Mouse (Mus musculus): ENCODE results near the gene Wipf2.

Gene Wipf2

DNA sequence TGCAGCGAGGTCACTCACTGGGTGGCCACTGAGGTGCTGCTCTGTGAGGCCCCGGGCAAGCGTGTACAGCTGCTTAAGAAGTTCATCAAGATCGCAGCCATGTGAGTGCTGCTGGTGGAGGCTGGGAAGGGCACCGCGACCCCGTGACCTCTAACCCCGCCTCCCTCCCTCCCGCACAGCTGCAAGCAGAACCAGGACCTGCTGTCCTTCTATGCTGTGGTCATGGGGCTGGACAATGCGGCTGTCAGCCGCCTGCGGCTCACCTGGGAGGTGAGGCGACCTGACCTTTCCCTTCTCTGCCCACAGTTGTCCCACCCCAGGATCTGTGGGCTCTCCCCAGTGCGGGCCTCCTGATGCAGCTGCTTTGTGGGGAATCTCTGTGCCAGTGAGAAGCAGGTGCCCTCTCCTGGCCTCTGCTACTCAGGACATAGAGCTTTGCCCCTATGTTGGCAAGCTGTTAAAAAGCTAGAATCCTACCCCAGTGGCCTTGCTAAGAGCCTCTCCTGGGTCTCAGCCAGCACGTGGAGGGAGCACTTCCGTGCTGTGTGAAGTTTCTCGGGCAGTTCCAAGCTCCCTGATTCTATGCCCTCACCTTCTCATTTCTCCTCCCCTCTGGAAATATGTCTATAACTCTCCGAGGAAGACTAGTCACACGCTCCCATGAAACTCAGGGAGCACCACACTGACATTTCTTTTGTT is 14.1 kb upstream of the Wipf2 start:
- in situ Hi-C loops (cut with MboI; ENCODE audit: low pct_unique_long_range_greater_than_20kb in 1 of 2, low sequenced_read_pairs in 2 of 2, unreplicated experiment in 1 of 2) = no loop called here

DNA sequence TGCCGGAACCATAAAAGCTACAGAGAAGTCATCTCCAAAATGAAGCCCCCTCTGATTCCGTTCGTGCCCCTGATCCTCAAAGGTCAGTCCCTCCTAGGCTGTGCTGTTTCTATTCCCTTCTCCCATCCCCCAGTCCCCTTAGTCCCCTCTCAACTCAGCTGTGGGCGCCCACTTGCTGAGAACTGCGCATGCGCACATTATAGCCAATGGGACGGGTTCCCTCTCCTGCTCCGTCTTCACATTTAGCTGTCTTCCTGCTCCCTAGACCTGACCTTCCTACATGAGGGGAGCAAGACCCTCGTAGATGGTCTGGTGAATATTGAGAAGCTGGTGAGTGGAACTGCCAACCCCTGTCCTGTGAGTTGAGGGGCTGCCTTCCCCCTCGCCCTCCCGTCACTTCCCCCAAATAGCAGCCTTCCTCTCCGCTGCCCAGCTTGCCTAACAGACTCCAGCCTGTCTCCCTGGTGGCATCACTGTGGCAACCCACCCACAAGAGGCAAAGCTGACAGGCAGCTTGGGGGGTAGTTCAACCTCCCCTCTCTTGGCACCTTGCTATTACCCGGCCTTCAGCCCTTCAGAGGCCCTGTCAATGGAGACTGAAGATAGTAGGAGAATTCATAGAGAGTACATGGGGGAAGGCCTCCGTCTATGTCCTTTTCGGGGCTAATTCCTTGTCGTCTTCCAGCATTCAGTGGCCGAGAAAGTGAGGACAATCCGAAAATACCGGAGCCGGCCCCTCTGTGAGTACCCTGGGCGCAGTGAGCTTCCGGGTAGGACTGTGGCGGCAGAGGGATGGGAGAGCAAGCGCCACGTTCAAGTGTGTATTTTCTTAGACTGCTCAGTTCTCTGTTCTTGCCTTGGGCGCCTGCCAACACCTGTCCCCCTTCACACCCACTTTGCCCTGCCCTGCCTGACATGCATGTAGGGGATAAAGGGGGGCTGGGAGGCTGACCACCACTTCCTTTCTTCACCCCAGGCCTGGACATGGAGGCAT is 13.0 kb upstream of the Wipf2 start:
- in situ Hi-C loops (cut with MboI; ENCODE audit: low pct_unique_long_range_greater_than_20kb in 1 of 2, low sequenced_read_pairs in 2 of 2, unreplicated experiment in 1 of 2) = no loop called here

DNA sequence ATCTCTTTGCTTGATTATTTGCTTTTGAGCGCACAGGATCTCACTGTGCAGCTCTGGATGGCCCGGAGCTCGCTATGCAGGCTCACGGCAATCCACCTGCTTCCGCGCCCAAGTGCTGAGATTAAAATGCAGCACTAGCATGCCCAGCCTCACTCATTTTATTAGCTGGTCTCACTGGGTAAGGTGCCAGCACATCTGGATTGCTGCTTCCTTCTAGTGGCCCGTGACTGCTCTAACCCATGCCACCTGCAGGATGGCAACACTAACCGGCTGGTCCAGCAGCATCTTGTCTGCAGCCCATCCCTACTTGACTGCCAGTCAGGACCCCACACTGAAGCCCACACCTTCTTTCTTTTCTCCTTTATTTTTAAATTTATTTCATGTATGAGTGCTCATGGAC is 9.3 kb upstream of the Wipf2 start:
- in situ Hi-C loops (cut with MboI; ENCODE audit: low pct_unique_long_range_greater_than_20kb in 1 of 2, low sequenced_read_pairs in 2 of 2, unreplicated experiment in 1 of 2) = no loop called here

DNA sequence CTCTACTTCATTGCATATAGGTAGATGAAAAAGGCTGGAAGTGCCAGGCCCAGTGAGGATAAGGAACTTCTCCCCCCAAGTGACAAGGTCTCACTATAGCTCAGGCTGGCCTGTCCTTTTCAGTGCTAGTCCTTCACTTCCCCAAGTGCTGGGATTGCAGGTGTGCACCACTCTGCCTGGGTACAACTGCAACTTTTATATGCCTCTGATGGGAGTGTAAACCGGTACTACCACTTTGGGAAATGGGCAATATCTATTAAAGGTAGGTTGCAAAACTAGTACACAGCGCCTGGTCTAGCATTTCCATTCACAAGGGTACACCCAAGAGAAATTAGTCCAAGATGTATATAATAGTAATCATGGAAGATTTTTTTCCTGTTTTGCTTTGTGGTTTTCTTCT is 8.8 kb upstream of the Wipf2 start:
- in situ Hi-C loops (cut with MboI; ENCODE audit: low pct_unique_long_range_greater_than_20kb in 1 of 2, low sequenced_read_pairs in 2 of 2, unreplicated experiment in 1 of 2) = no loop called here

DNA sequence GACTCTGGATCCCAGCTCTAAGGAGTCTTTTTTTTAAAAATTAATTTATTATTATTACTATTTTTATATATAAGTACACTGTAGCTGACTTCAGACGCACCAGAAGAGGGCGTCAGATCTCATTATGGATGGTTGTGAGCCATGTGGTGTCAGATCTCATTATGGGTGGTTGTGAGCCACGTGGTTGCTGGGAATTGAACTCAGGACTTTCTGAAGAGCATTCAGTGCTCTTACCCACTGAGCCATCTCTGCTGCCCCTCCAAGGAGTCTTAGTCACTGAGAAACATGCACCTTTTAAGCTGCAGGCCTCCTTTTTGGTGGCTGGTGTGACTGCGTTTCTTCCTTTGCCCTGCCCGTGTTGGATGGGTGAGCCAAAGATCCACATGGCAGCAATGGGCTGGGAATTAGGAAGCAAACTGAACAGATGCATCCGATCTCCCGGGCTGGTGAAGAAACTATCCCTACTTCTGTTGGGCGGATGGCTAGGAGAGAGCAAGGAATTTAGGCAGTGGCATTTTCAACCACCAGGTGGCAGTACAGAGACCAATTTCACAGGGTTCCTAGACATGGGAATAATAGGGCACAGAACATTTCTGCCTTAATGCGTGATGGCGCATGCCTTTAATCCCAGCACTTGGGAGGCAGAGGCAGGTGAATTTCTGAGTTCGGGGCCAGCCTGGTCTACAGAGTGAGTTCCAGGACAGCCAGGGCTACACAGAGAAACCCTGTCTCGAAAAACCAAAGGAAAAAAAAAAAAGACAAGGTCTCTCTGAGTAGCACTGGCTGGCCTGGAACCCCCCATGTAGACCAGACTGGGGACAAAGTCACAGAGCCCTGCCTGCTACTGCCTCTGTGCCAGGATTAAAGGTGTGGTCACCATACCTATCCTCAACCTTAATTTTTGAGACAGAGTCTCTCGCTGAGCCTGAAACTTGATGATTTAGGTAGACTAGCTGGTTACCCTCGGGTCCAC is 4.4 kb upstream of the Wipf2 start:
- in situ Hi-C loops (cut with MboI; ENCODE audit: low pct_unique_long_range_greater_than_20kb in 1 of 2, low sequenced_read_pairs in 2 of 2, unreplicated experiment in 1 of 2) = no loop called here

DNA sequence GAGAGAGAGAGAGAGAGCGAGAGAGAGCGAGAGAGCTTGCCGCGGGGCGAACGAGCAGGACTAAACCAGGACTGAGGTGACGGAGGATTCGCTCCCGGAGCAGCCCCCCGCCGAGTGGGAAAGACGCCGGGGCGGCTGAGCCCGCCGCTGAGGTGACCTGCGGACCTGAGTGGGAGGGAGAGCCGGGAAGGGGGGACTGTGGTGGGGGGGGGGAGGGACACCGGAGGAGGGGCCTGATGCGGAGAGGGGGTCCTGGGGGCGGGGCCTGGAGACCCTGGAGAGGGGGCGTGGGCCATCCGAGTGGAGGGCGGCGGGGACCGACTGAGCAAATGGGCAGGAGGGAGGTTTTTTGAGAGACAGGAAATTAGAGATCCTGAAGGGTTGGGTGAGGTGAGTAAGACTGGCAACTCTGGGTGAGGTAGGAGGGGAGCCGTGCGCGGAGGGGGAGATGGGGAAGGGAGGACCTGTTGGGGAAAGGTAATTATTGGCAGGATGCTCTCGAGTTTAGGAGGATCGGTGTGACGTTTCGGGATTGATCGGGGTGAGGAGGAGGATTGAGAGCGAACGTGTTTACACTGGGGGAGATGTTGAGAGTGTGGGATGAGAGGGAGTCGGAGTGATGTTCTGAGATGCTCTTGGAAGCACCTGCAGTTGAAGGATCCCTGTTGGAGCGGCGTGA is 452 bp downstream of the Wipf2 start:
- in situ Hi-C loops (cut with MboI; ENCODE audit: low pct_unique_long_range_greater_than_20kb in 1 of 2, low sequenced_read_pairs in 2 of 2, unreplicated experiment in 1 of 2) = no loop called here

DNA sequence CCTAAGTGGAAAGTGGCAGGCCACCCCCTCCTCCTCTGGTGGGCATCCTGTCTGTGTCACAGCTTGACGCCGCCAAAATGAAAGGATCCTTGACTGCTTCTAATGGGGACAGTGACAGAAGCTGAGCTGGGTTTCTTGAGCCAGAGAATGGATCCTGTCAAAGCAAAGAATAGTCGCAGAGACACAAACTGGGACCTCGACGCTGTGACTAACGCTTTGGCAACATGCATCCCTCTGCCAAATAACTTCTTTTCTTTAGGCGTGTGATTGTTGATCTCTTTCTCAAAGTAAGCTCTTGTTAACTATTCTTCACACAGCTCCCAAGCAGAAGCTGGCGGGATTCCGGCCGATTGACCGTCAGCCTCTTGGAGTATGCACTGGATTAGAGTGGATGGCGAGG is 3.9 kb downstream of the Wipf2 start:
- in situ Hi-C loops (cut with MboI; ENCODE audit: low pct_unique_long_range_greater_than_20kb in 1 of 2, low sequenced_read_pairs in 2 of 2, unreplicated experiment in 1 of 2) = no loop called here

DNA sequence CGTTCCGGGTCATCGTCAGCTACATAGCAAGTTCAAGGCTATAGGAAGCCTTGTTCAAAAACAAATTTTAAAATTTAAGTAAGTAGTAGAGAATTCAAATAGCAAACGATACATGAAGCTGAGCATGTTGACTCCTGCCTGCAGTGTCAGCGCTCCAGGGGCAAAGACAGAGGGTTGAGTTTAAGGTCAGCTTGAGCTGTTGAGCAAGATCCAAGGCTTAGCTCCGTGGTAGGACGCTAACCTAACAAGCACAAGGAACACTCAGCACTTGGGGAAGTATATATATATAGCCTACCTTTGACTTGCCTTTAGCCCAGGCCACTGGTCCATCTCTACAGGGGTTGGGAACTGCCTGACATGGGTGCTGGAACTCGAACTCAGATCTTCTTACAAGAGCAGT is 6.5 kb downstream of the Wipf2 start:
- in situ Hi-C loops (cut with MboI; ENCODE audit: low pct_unique_long_range_greater_than_20kb in 1 of 2, low sequenced_read_pairs in 2 of 2, unreplicated experiment in 1 of 2) = no loop called here

DNA sequence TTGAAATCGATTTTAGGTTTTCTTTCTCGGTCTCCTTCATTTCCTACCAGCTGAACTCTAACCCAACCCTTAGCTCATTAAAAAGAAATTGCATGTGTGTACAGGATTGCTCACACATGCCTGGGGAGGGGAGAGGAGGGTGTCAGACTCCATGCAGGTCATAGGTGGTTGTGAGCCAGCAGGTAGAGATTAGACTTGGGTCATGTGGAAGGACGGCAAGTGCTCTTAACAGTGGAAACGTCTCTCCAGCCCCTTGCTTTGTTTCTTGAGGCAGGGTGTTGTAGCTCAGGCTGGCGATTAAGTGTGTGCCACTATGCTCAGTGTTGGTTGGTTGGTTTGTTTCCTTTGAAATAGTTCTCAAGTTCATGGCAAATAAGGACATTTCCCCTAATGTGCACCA is 7.4 kb downstream of the Wipf2 start:
- in situ Hi-C loops (cut with MboI; ENCODE audit: low pct_unique_long_range_greater_than_20kb in 1 of 2, low sequenced_read_pairs in 2 of 2, unreplicated experiment in 1 of 2) = no loop called here

DNA sequence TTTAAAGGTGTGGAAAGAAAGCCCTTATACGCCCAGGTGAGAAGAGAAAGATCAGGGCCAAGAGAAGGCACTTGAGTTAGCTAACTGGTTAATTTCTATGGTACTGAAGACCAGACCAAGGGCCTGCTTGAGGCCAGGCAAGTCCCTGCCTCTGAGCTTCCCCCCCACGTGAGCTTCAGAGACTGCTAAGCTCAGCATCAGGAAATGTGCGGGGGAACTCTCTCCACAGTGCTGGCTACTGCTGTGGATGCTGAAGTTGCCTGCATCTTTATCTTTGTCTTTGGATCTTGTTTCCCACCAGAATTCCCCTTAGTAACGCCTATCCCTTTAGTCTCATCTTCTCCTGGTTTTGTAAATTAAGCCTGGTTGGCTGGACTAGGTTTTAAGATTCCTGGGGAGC is 8.0 kb downstream of the Wipf2 start:
- in situ Hi-C loops (cut with MboI; ENCODE audit: low pct_unique_long_range_greater_than_20kb in 1 of 2, low sequenced_read_pairs in 2 of 2, unreplicated experiment in 1 of 2) = no loop called here

DNA sequence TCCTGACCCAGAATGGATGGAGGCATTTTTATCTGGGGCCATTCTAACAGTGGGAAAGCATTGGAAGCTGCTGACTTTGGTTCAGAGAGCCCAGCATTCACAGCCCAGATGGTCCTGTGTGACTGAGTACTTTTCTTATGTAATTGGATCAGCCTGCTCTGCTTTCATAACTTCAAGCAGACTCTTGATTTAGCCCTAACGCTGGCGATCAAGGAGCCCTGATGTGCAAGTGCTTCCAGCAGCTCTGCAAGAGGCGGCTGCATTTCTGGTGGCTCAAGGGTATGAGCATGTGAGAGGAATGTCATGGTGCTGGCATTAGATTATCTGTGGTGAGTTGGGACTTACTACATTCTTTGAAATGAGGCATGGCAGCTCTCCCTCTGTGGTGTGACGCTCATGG is 8.6 kb downstream of the Wipf2 start:
- in situ Hi-C loops (cut with MboI; ENCODE audit: low pct_unique_long_range_greater_than_20kb in 1 of 2, low sequenced_read_pairs in 2 of 2, unreplicated experiment in 1 of 2) = no loop called here

DNA sequence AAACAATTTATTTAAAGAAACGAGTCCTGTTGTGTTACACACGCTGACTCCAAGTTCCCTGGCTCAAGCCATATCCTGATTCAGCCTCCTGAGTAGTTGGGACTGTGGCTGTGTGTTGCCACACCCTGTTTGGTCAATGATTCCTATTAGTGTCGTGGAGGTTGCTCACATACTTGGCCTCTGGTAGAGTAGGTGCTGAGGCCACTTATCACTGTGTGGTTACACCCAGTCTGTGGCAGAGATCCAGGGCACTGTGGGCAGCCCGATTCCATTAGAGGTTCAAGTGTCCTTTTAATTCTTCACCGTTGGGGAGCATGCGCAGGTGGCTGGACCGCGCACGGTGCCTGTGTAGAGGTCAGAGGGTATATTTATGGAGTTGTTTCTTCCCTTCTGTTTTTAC is 10.5 kb downstream of the Wipf2 start:
- in situ Hi-C loops (cut with MboI; ENCODE audit: low pct_unique_long_range_greater_than_20kb in 1 of 2, low sequenced_read_pairs in 2 of 2, unreplicated experiment in 1 of 2) = no loop called here

DNA sequence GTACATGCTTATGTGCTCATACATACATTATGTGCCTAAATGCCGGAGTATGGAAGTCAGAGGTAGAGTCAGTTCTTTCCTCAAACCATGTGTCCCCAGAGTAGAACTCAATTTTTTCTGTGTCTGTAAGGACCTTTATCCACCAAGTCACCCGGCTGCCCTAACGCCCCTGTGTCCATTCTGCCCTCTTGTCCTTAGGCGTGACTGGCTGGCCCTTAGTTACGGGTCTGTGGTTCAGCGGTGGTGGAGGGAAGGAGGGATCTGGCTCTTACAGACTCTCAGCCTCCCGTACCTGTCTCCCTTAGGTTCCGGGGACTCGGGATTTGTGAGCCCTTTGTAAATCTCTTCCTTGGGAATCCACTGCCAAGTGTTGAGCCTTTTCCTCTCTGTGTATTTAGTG is 13.6 kb downstream of the Wipf2 start:
- in situ Hi-C loops (cut with MboI; ENCODE audit: low pct_unique_long_range_greater_than_20kb in 1 of 2, low sequenced_read_pairs in 2 of 2, unreplicated experiment in 1 of 2) = no loop called here

DNA sequence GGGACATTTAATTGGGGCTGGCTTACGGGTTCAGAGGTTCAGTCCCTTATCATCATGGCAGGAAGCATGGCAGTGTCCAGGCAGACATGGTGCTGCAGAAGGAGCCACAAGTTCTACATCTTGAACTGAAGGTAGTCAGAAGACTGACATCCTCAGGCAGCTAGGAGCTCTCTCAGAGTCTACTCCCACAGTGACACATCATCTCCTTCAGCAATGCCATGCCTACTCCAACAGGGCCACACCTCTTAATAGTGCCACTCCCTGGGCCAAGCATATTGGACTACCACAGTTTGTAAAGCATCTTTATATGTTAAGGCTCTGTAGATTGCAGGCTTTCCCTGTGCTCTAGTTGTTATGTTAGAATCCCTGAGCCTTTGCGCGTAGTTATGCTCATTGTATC is 24.3 kb downstream of the Wipf2 start:
- in situ Hi-C loops (cut with MboI; ENCODE audit: low pct_unique_long_range_greater_than_20kb in 1 of 2, low sequenced_read_pairs in 2 of 2, unreplicated experiment in 1 of 2) = no loop called here

DNA sequence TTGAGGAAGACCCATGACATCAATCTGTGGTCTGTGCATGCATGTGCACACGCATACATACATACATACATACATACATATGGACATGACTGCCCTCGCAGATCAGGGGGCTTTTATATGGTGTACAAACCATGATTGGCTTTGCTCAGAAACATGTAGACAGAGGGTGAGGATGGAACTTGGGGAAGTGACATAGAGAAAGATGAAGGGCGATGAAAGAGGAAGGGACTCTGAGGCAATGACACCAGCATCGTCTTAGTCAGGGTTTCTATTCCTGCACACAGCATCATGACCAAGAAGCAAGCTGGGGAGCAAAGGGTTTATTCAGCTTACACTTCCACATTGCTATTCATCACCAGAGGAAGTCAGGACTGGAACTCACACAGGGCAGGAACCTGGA is 25.6 kb downstream of the Wipf2 start:
- in situ Hi-C loops (cut with MboI; ENCODE audit: low pct_unique_long_range_greater_than_20kb in 1 of 2, low sequenced_read_pairs in 2 of 2, unreplicated experiment in 1 of 2) = no loop called here

DNA sequence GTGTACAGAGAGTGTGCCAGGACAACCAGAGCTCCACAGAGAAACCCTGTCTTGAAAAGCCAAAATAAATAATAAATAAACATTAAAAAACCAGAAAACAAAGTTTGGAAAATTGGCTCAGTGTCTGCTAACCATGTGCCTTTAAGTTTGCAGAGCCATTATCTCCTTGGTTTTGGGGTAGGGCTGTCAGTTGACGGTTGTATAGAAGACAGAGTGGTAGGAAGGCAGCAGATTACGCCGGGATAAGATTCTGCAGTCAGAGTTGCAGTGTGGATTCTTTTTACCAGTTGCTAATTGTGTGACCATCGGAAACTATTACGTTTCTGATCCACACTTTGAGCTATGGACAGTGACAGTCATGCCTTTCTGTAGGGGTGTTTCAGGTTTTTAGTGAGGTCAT is 26.5 kb downstream of the Wipf2 start:
- in situ Hi-C loops (cut with MboI; ENCODE audit: low pct_unique_long_range_greater_than_20kb in 1 of 2, low sequenced_read_pairs in 2 of 2, unreplicated experiment in 1 of 2) = no loop called here

DNA sequence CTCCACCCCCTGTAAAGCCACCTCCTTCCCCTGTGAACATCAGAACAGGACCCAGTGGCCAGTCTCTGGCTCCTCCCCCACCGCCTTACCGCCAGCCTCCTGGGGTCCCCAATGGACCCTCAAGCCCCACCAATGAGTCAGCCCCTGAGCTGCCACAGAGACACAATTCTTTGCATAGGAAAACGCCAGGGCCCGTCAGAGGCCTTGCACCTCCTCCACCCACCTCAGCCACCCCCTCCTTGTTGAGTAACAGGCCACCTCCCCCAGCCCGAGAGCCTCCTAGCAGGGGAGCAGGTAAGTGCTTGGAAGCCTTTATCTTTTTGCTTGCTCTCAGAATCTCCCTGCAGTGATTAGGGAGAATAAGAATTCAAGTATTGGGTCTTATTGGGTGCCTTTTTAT is 29.0 kb downstream of the Wipf2 start:
- in situ Hi-C loops (cut with MboI; ENCODE audit: low pct_unique_long_range_greater_than_20kb in 1 of 2, low sequenced_read_pairs in 2 of 2, unreplicated experiment in 1 of 2) = no loop called here

DNA sequence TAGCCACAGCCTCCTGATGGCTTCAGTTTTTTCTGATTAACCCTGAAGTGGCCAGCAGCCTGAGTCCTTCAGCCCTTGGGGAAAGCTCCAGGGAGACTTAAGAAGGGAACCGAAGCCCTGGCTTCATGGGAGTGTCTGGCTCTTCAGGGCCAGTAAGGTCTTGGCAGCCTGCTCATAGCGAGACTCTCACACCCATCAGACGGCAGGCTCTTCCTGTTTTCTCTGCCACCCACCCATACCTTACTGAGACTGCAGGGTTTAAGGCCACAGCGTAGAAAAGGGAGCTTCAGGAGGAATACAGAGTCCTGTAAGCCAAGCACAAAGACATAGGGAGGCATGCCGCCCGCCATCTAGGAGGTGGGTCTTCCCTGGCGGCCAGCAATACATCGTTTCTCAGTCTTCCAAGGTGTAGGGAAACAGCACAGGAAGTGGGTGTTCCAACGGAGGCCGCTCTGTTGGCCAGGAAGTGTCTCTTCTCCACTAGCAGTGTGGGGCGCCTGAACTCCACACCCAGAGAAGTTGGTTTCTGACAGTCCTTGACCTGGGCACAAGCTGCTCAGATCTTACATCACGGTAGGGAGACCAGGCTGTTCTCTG is 37.2 kb downstream of the Wipf2 start:
- in situ Hi-C loops (cut with MboI; ENCODE audit: low pct_unique_long_range_greater_than_20kb in 1 of 2, low sequenced_read_pairs in 2 of 2, unreplicated experiment in 1 of 2) = no loop called here

Measured in mouse embryonic stem cell (cell line).